Mouse (Mus musculus) lung, postnatal 10 days (tissue): ENCODE results near the gene Jade3.
A peak's percentile ranks its signal among the peaks of the same experiment; 100 is the strongest.

Experiments
- DNase-seq: peaks from one replicate; pipeline ENCODE4 v3.0.0; 2021

The Jade3 gene

GRCm38 (mm10) chrX:20548011-20548879 is 122.8 kb downstream of the Jade3 start:
- peak; percentile 25 for DNase-seq

GRCm38 (mm10) chrX:20548880-20549440 is 123.5 kb downstream of the Jade3 start:
- no peak for DNase-seq

GRCm38 (mm10) chrX:20549532-20549931 is 124.0 kb downstream of the Jade3 start, which contains the start of gene Rgn:
TSS of gene Rgn (plus strand) at chrX:20549787.
- DNase-seq, result no peak

- DNase-seq, result no peak
These were observed 126.7 kb downstream of the Jade3 start for GRCm38 (mm10) chrX:20552199-20552598.

- DNase-seq, result no peak
These were observed 136.4 kb downstream of the Jade3 start for GRCm38 (mm10) chrX:20561846-20562245.

GRCm38 (mm10) chrX:20563941-20564340 is 138.5 kb downstream of the Jade3 start:
- no peak for DNase-seq
